Mouse (Mus musculus) kidney, embryonic 16.5 days (tissue): ENCODE results near the gene Smpd4. TPM values are rescaled to one million over a fixed set of nuclear protein-coding genes. Genes with fewer than 3 reads are reported as not detected.

Experiments used
- ATAC-seq: fragments of 200-750 bp; cut with Nextera tagmentation; 2 replicates; pipeline ENCODE4 v1.8.0; 2017; ENCODE audit warnings: moderate TSS enrichment; ENCODE audit not compliant: low FRiP score, low TSS enrichment
- H3K27ac ChIP-seq: fragments of 300-500 bp; sonication (generic); 2 replicates; pipeline ENCODE4 v1.5.1; 2014; ENCODE audit warnings: low read length
- H3K27me3 ChIP-seq: fragments of 300-500 bp; sonication (generic); 2 replicates; pipeline ENCODE4 v1.6.1; 2014; ENCODE audit warnings: low read length, control low read depth, mixed read lengths; ENCODE audit not compliant: insufficient read depth
- H3K36me3 ChIP-seq: fragments of 300-500 bp; sonication (generic); 2 replicates; pipeline ENCODE4 v1.6.1; 2014; ENCODE audit warnings: low read length, control low read depth, mixed read lengths; ENCODE audit not compliant: insufficient read depth
- H3K4me1 ChIP-seq: fragments of 300-500 bp; sonication (generic); 2 replicates; pipeline ENCODE4 v1.6.1; 2014; ENCODE audit warnings: low read length, control low read depth, mixed read lengths; ENCODE audit not compliant: insufficient read depth
- H3K4me2 ChIP-seq: fragments of 300-500 bp; sonication (generic); replicated peaks from 2 replicates; pipeline ENCODE4 v1.6.1; 2014; ENCODE audit warnings: low read depth, low read length
- H3K4me3 ChIP-seq: fragments of 300-500 bp; sonication (generic); 2 replicates; pipeline ENCODE4 v1.5.1; 2014; ENCODE audit warnings: mild to moderate bottlenecking, low read length
- H3K9ac ChIP-seq: fragments of 300-500 bp; sonication (generic); replicated peaks from 2 replicates; pipeline ENCODE4 v1.6.1; 2014; ENCODE audit warnings: low read length
- H3K9me3 ChIP-seq: fragments of 300-500 bp; sonication (generic); 2 replicates; pipeline ENCODE4 v1.6.1; 2016; ENCODE audit warnings: low read length, control low read depth
- WGBS: fragments of 180-500 bp; shearing (Covaris S2); extraction: QIAGEN DNeasy Blood & Tissue Kit; methylation state at CpG from one replicate; pipeline ENCODE4 v1.1.7; 2014; 5-methylcytosine and 5-hydroxymethylcytosine counted together
- polyA plus RNA-seq: library from polyadenylated mRNA; unstranded; fragments of >200 nt; fragmentation: Nextera tagmentation; extraction: Ambion mirVana; gene quantifications from 2 replicates; pipeline ENCODE4 v1.2.1, GENCODE M21; 2015

Gene Smpd4
- polyA plus RNA-seq, 1 experiment from 2014 or later, result 38.8 TPM

DNA sequence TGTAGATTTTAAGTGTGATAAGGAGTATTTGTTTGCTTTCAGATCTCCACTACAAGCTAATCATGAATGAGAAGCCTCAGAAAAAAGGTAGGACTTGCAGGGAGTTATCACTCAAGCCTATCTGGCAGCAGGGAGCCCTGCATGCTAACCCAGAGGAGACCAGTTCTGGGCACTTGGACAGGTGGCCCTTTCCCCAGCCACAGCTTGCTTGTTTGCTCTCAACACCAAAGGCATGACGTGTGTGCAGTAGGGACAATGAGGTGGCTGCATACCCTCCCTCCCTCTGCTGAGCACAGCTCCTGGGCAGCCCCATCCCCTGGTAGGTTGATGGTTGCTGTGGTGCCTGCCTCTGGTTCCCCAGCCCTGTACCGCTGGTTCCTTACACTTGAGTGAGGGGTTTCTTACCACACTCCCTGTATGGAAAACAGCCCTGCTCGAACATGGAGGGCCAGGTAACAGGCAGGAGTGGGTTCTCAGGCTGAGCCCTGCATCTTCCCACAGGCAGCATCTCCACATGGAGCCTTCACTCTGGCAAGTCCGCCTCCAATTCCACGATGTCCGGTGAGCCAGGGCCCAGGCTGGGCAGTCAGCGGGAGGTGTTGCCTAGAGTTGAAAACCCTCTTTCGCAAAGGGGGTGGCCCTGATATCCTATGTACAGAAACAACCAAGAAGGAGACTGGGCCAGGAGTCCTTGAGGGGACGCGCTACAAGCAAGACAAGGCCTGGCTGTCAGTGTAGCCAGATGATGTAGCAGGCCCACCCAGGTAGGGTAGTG, 28.6 kb downstream of the Smpd4 start:
- peaks cover 13% of the 10 kb centered on the region for H3K4me1 ChIP-seq
- WGBS, result 84% methylated on average over 10 of the region's 10 CpGs
- H3K27ac ChIP-seq, result no peak overlapping the region
- H3K4me3 ChIP-seq, result no peak overlapping the region
- no peak overlapping the region for H3K4me2 ChIP-seq
- peaks cover 18% of the 10 kb centered on the region for H3K36me3 ChIP-seq
- H3K27me3 ChIP-seq, result no peaks in the 10 kb centered on the region
- no peaks in the 10 kb centered on the region for H3K9me3 ChIP-seq
- no peak for ATAC-seq
- no peak overlapping the region for H3K9ac ChIP-seq

- Histone ChIP-seq H3K9me3 (no peaks in the 10 kb centered on the region), H3K4me3 (no peak overlapping the region), H3K27ac (no peak overlapping the region), H3K4me1 (peaks cover 13% of the 10 kb centered on the region), H3K9ac (no peak overlapping the region), H3K36me3 (peaks cover 37% of the 10 kb centered on the region), H3K4me2 (no peak overlapping the region), H3K27me3 (no peaks in the 10 kb centered on the region)
- no peak for ATAC-seq
- WGBS, result 90% methylated on average over 16 of the region's 16 CpGs
These were observed 30.9 kb downstream of the Smpd4 start for GRCm38 (mm10) chr16:17649925-17650605.

GRCm38 (mm10) chr16:17650711-17651110, 31.6 kb downstream of the Smpd4 start:
- Histone ChIP-seq H3K4me3 (no peak overlapping the region), H3K27me3 (no peaks in the 10 kb centered on the region), H3K36me3 (peaks cover 42% of the 10 kb centered on the region), H3K4me1 (peaks cover 13% of the 10 kb centered on the region), H3K9ac (no peak overlapping the region), H3K9me3 (no peaks in the 10 kb centered on the region), H3K4me2 (no peak overlapping the region), H3K27ac (no peak overlapping the region)
- 89% methylated on average over 1 of the region's 1 CpGs for WGBS
- ATAC-seq, result no peak

DNA sequence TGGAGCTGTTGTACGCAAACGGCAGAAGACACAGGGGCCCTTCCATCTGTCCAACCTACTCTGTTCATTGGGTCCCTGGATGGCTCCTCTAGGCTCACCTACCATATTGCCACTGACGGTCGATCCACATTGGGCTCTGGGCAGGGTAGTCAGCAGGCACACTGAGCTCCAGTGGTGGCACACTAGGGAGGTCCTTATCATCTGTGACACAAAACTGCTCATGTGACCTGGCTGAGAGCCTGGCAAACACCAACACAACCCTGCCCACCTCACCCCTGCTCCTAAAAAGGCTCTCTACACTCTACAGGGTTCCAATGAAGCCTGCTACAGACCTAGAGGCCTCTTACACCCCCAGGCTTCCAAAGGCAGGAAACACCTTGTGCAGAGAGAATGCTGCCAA, 33.5 kb downstream of the Smpd4 start:
- H3K4me3 ChIP-seq, result no peak overlapping the region
- whole genome bisulfite sequencing, result 93% methylated on average over 4 of the region's 4 CpGs
- H3K9ac ChIP-seq, result no peak overlapping the region
- H3K4me2 ChIP-seq, result no peak overlapping the region
- no peaks in the 10 kb centered on the region for H3K4me1 ChIP-seq
- no peak for ATAC-seq
- no peaks in the 10 kb centered on the region for H3K27me3 ChIP-seq
- H3K9me3 ChIP-seq, result no peaks in the 10 kb centered on the region
- H3K36me3 ChIP-seq, result peaks cover 49% of the 10 kb centered on the region
- H3K27ac ChIP-seq, result no peak overlapping the region

DNA sequence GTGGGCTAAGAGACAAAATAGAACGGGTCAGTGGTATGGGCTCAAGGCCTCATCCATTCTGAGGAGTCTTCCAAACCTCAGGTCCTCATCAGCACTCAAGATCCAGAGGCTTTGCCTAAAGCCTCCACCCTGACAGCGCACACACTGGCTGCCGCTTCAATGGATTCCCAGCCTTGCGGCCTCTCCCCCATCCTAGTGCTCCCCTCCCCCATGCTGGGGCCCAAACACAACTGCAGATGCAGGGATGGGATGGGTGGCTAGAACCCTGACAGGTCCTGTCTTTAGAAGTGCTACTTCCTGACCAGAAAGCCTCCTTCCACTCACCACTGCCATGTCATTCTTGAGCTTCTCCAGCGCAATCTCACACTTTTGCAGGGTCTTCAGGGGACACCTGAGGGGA, 34.4 kb downstream of the Smpd4 start:
- H3K9me3 ChIP-seq, result no peaks in the 10 kb centered on the region
- WGBS, result 92% methylated on average over 5 of the region's 5 CpGs
- H3K9ac ChIP-seq, result no peak overlapping the region
- no peak overlapping the region for H3K4me2 ChIP-seq
- H3K4me3 ChIP-seq, result no peak overlapping the region
- no peaks in the 10 kb centered on the region for H3K4me1 ChIP-seq
- H3K27me3 ChIP-seq, result no peaks in the 10 kb centered on the region
- H3K27ac ChIP-seq, result no peak overlapping the region
- no peak for ATAC-seq
- H3K36me3 ChIP-seq, result peaks cover 54% of the 10 kb centered on the region

GRCm38 (mm10) chr16:17654188-17654795, 35.1 kb downstream of the Smpd4 start:
- peaks cover 54% of the 10 kb centered on the region for H3K36me3 ChIP-seq
- H3K27ac ChIP-seq, result no peak overlapping the region
- no peak overlapping the region for H3K9ac ChIP-seq
- H3K27me3 ChIP-seq, result no peaks in the 10 kb centered on the region
- no peak overlapping the region for H3K4me2 ChIP-seq
- H3K9me3 ChIP-seq, result no peaks in the 10 kb centered on the region
- WGBS, result 94% methylated on average over 4 of the region's 4 CpGs
- no peaks in the 10 kb centered on the region for H3K4me1 ChIP-seq
- ATAC-seq, result no peak
- no peak overlapping the region for H3K4me3 ChIP-seq

- H3K9ac ChIP-seq, result no peak overlapping the region
- no peak overlapping the region for H3K27ac ChIP-seq
- peaks cover 64% of the 10 kb centered on the region for H3K36me3 ChIP-seq
- ATAC-seq, result no peak; the same call in 1 of the 2 replicates
- H3K27me3 ChIP-seq, result no peaks in the 10 kb centered on the region
- H3K9me3 ChIP-seq, result no peaks in the 10 kb centered on the region
- WGBS, result 85% methylated on average over 5 of the region's 5 CpGs
- H3K4me3 ChIP-seq, result no peak overlapping the region
- no peak overlapping the region for H3K4me2 ChIP-seq
- no peaks in the 10 kb centered on the region for H3K4me1 ChIP-seq
These were observed 37.2 kb downstream of the Smpd4 start for GRCm38 (mm10) chr16:17656212-17656871.

- Histone ChIP-seq H3K4me2 (no peak overlapping the region), H3K4me1 (no peaks in the 10 kb centered on the region), H3K9me3 (no peaks in the 10 kb centered on the region), H3K4me3 (no peak overlapping the region), H3K27ac (no peak overlapping the region), H3K36me3 (peaks cover 44% of the 10 kb centered on the region), H3K9ac (no peak overlapping the region), H3K27me3 (no peaks in the 10 kb centered on the region)
- no peak for ATAC-seq
These were observed 46.4 kb downstream of the Smpd4 start for GRCm38 (mm10) chr16:17665568-17665967.

- H3K9me3 ChIP-seq, result no peaks in the 10 kb centered on the region
- no peak overlapping the region for H3K27ac ChIP-seq
- no peak for ATAC-seq
- no peaks in the 10 kb centered on the region for H3K27me3 ChIP-seq
- H3K4me2 ChIP-seq, result no peak overlapping the region
- no peak overlapping the region for H3K9ac ChIP-seq
- no peak overlapping the region for H3K4me3 ChIP-seq
- H3K4me1 ChIP-seq, result no peaks in the 10 kb centered on the region
- peaks cover 54% of the 10 kb centered on the region for H3K36me3 ChIP-seq
These were observed 50.7 kb downstream of the Smpd4 start for GRCm38 (mm10) chr16:17669886-17670285.
